Mouse (Mus musculus) MEL (cell line): ENCODE measurements around the gene B4galt1.

Experiments used
- CTCF ChIP-seq, 3 experiments: IDR thresholded peaks in 2 of 3; conservative IDR thresholded peaks in 1 of 3; 2 replicates each; pipeline ENCODE4 v1.5.1; 2011 to 2012; ENCODE audit warnings: low read length in 3 of 3, low read depth in 2 of 3, mild to moderate bottlenecking in 2 of 3, improper control_type of control experiment in 1 of 3, inconsistent platforms in 1 of 3, mixed read lengths in 1 of 3, moderate library complexity in 1 of 3; ENCODE audit not compliant: control insufficient read depth in 1 of 3, insufficient read depth in 1 of 3, poor library complexity in 1 of 3, severe bottlenecking in 1 of 3
- ELF1 ChIP-seq: IDR thresholded peaks from 2 replicates; pipeline ENCODE4 v1.6.1; 2014; ENCODE audit warnings: low read depth, mild to moderate bottlenecking, inconsistent platforms, low read length, improper control_type of control experiment, moderate library complexity
- EP300 ChIP-seq, 2 experiments: IDR thresholded peaks; 2 replicates each; pipeline ENCODE4 v1.6.1; 2011; ENCODE audit warnings: improper control_type of control experiment in 2 of 2, low read length in 2 of 2, low read depth in 1 of 2, mild to moderate bottlenecking in 1 of 2
- GABPA ChIP-seq: IDR thresholded peaks from 2 replicates; pipeline ENCODE4 v1.6.1; 2012; ENCODE audit warnings: low read depth, mild to moderate bottlenecking, inconsistent platforms, low read length, improper control_type of control experiment, moderate library complexity
- HCFC1 ChIP-seq: IDR thresholded peaks from 2 replicates; pipeline ENCODE4 v1.6.1; 2012; ENCODE audit warnings: low read depth, mild to moderate bottlenecking, inconsistent platforms, low read length, improper control_type of control experiment, moderate library complexity
- KAT2A ChIP-seq: conservative IDR thresholded peaks from 2 replicates; pipeline ENCODE4 v1.6.1; 2012; ENCODE audit warnings: low read depth, low read length, improper control_type of control experiment, inconsistent platforms
- MAX ChIP-seq: IDR thresholded peaks from 2 replicates; pipeline ENCODE4 v1.6.1; 2011; ENCODE audit warnings: low read length, improper control_type of control experiment
- MAZ ChIP-seq: IDR thresholded peaks from 2 replicates; pipeline ENCODE4 v1.6.1; 2012; ENCODE audit warnings: low read depth, mild to moderate bottlenecking, inconsistent platforms, low read length, improper control_type of control experiment
- NELFE ChIP-seq: IDR thresholded peaks from 2 replicates; pipeline ENCODE4 v1.6.1; 2011; ENCODE audit warnings: low read depth, low read length, improper control_type of control experiment
- POLR2A ChIP-seq, 2 experiments: IDR thresholded peaks; 2 replicates each; pipeline ENCODE4 v1.6.1; 2011 to 2012; ENCODE audit warnings: low read length in 2 of 2, mild to moderate bottlenecking in 2 of 2, control low read depth in 1 of 2, improper control_type of control experiment in 1 of 2, low read depth in 1 of 2, moderate library complexity in 1 of 2; ENCODE audit not compliant: control insufficient read depth in 1 of 2, insufficient read depth in 1 of 2, poor library complexity in 1 of 2
- RCOR1 ChIP-seq: IDR thresholded peaks from 2 replicates; pipeline ENCODE4 v1.6.1; 2012; ENCODE audit warnings: low read depth, mild to moderate bottlenecking, inconsistent platforms, low read length, improper control_type of control experiment
- TAL1 ChIP-seq: IDR thresholded peaks from 2 replicates; pipeline ENCODE4 v1.6.1; 2012; ENCODE audit warnings: mild to moderate bottlenecking, inconsistent platforms, low read length, moderate library complexity, mixed read lengths
- TCF12 ChIP-seq: IDR thresholded peaks from 2 replicates; pipeline ENCODE4 v1.6.1; 2014; ENCODE audit warnings: low read depth, mild to moderate bottlenecking, inconsistent platforms, low read length, improper control_type of control experiment, moderate library complexity
- ZKSCAN1 ChIP-seq: IDR thresholded peaks from 2 replicates; pipeline ENCODE4 v1.6.1; 2012; ENCODE audit warnings: low read depth, mild to moderate bottlenecking, inconsistent platforms, low read length, improper control_type of control experiment, moderate library complexity

GRCm38 (mm10) chr4:40757157-40757779 is 96.5 kb downstream of the B4galt1 start:
- TF ChIP-seq GABPA: no peak
- no peak for TF ChIP-seq NELFE
- no peak for TF ChIP-seq CTCF (IDR thresholded peaks at IDR 0.05 in 2 of 3, conservative IDR thresholded peaks at IDR 0.05 in 1 of 3; ENCODE audit: control insufficient read depth in 1 of 3, insufficient read depth in 1 of 3, low read depth in 2 of 3, low read length in 3 of 3, poor library complexity in 1 of 3, severe bottlenecking in 1 of 3)
- no peak for TF ChIP-seq POLR2A (IDR thresholded peaks at IDR 0.05; ENCODE audit: control insufficient read depth in 1 of 2, insufficient read depth in 1 of 2, low read depth in 1 of 2, low read length in 2 of 2, poor library complexity in 1 of 2)
- no peak for TF ChIP-seq MAX
- TF ChIP-seq MAZ: no peak
- TF ChIP-seq HCFC1: no peak
- TF ChIP-seq KAT2A: no peak
- no peak for TF ChIP-seq EP300 (IDR thresholded peaks at IDR 0.05; ENCODE audit: low read depth in 1 of 2, low read length in 2 of 2)
- no peak for TF ChIP-seq RCOR1
- TF ChIP-seq TAL1: no peak
- TF ChIP-seq TCF12: no peak
- no peak for TF ChIP-seq ELF1
- TF ChIP-seq ZKSCAN1: no peak
